Mouse (Mus musculus) limb, embryonic 14.5 days (tissue): ENCODE measurements around the gene Crocc. TPM values are rescaled to one million over a fixed set of nuclear protein-coding genes. Genes with fewer than 3 reads are reported as not detected.

ENCODE experiments used
- ATAC-seq: fragments of 200-750 bp; cut with Nextera tagmentation; 2 replicates; pipeline ENCODE4 v1.8.0; 2017; ENCODE audit warnings: low read depth, moderate number of reproducible peaks, moderate TSS enrichment; ENCODE audit not compliant: low FRiP score
- DNase-seq: peaks from one replicate; pipeline ENCODE4 v3.0.0-alpha.2; 2015; ENCODE audit warnings: low spot score
- H3K27ac ChIP-seq: fragments of 300-500 bp; sonication (generic); replicated peaks from 2 replicates; pipeline ENCODE4 v1.5.1; 2014; ENCODE audit warnings: low read depth, mild to moderate bottlenecking, low read length, moderate library complexity, mixed read lengths
- H3K27me3 ChIP-seq: fragments of 300-500 bp; sonication (generic); 2 replicates; pipeline ENCODE4 v1.6.1; 2014; ENCODE audit warnings: low read length, mixed read lengths; ENCODE audit not compliant: control insufficient read depth, insufficient read depth
- H3K36me3 ChIP-seq: fragments of 300-500 bp; sonication (generic); 2 replicates; pipeline ENCODE4 v1.6.1; 2014; ENCODE audit warnings: mild to moderate bottlenecking, low read length, moderate library complexity, mixed read lengths; ENCODE audit not compliant: control insufficient read depth, insufficient read depth
- H3K4me1 ChIP-seq: fragments of 300-500 bp; sonication (generic); 2 replicates; pipeline ENCODE4 v1.6.1; 2014; ENCODE audit warnings: antibody characterized with exemption, low read length, mixed read lengths; ENCODE audit not compliant: control insufficient read depth, insufficient read depth
- H3K4me2 ChIP-seq: fragments of 300-500 bp; sonication (generic); replicated peaks from 2 replicates; pipeline ENCODE4 v1.6.1; 2014; ENCODE audit warnings: low read depth, mild to moderate bottlenecking, low read length, moderate library complexity; ENCODE audit not compliant: severe bottlenecking
- H3K4me3 ChIP-seq: fragments of 300-500 bp; sonication (generic); replicated peaks from 2 replicates; pipeline ENCODE4 v1.5.1; 2014; ENCODE audit warnings: low read length
- H3K9ac ChIP-seq: fragments of 300-500 bp; sonication (generic); 2 replicates; pipeline ENCODE4 v1.6.1; 2014; ENCODE audit warnings: mild to moderate bottlenecking, low read depth, low read length, moderate library complexity; ENCODE audit not compliant: severe bottlenecking
- H3K9me3 ChIP-seq: fragments of 300-500 bp; sonication (generic); 2 replicates; pipeline ENCODE4 v1.6.1; 2016; ENCODE audit warnings: low read length; ENCODE audit not compliant: control insufficient read depth
- POLR2A ChIP-seq: fragments of 200-500 bp; IDR thresholded peaks from 2 replicates; pipeline ENCODE4 v1.8.0; 2012; ENCODE audit warnings: inconsistent platforms, mild to moderate bottlenecking, moderate library complexity, borderline replicate concordance; ENCODE audit not compliant: insufficient read depth, insufficient read length; ENCODE audit errors: extremely low read depth
- WGBS: fragments of 180-500 bp; shearing (Covaris S2); extraction: QIAGEN DNeasy Blood & Tissue Kit; methylation state at CpG from one replicate; pipeline ENCODE4 v1.1.7; 2014; 5-methylcytosine and 5-hydroxymethylcytosine counted together
- polyA plus RNA-seq, 2 experiments: library from polyadenylated mRNA; depleted of rRNA in 1 of 2; stranded (reverse) in 1 of 2; unstranded in 1 of 2; fragments of >200 nt; fragmentation: Nextera tagmentation in 1 of 2; extraction: Ambion mirVana in 1 of 2; gene quantifications; 2 replicates each; pipeline versions ENCODE4 v1.2.1 to v1.2.3; 2012 to 2014

Gene Crocc
- polyA plus RNA-seq, 2 experiments, result 5.4 to 25.9 TPM

DNA sequence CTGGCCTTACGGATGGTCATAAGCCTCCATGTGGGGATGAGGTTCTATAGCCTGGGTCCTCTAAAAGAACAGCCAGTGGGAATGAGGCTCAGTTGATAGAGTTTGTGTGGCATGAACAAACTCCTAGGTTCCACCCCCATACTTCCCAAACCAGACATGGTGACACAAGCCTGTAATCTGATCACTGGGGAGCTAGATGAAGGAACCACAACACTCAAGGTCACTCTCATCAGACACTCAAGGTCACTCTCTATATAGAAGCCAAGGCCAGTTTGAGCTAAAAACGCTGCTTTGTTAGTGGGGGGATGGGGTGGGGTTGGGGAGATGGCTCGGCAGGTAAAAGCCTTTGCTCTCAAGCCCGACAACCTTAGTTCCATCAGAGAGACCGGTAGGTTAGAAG, 39.6 kb upstream of the Crocc start:
- no peak for TF ChIP-seq POLR2A

GRCm38 (mm10) chr4:141098935-141099334, 38.6 kb upstream of the Crocc start:
- ATAC-seq (no peak), DNase-seq (no peak)
- 70% methylated on average over 4 of the region's 4 CpGs for WGBS
- H3K9ac ChIP-seq, result no peak overlapping the region
- H3K4me3 ChIP-seq, result no peak overlapping the region
- no peak overlapping the region for H3K27ac ChIP-seq
- no peaks in the 10 kb centered on the region for H3K27me3 ChIP-seq
- TF ChIP-seq POLR2A, result no peak
- H3K4me2 ChIP-seq, result no peak overlapping the region
- H3K4me1 ChIP-seq, result no peaks in the 10 kb centered on the region
- no peaks in the 10 kb centered on the region for H3K9me3 ChIP-seq
- H3K36me3 ChIP-seq, result no peaks in the 10 kb centered on the region

More for the DNA sequence above, 39.6 kb upstream of the Crocc start:
- WGBS, result 73% methylated on average over 5 of the region's 5 CpGs
- H3K9ac ChIP-seq, result no peak overlapping the region
- H3K27me3 ChIP-seq, result no peaks in the 10 kb centered on the region
- H3K27ac ChIP-seq, result no peak overlapping the region
- no peak overlapping the region for H3K4me2 ChIP-seq
- no peak overlapping the region for H3K4me3 ChIP-seq
- no peaks in the 10 kb centered on the region for H3K4me1 ChIP-seq
- DNase-seq (no peak), ATAC-seq (no peak)
- H3K9me3 ChIP-seq, result no peaks in the 10 kb centered on the region
- H3K36me3 ChIP-seq, result no peaks in the 10 kb centered on the region

- Histone ChIP-seq H3K27ac (no peak overlapping the region), H3K27me3 (no peaks in the 10 kb centered on the region), H3K36me3 (no peaks in the 10 kb centered on the region), H3K9ac (no peak overlapping the region), H3K9me3 (no peaks in the 10 kb centered on the region), H3K4me1 (no peaks in the 10 kb centered on the region), H3K4me2 (no peak overlapping the region), H3K4me3 (no peak overlapping the region)
- TF ChIP-seq POLR2A, result no peak
- ATAC-seq, result no peak
- WGBS, result 29% methylated on average over 9 of the region's 9 CpGs
- no peak for DNase-seq
Observed at GRCm38 (mm10) chr4:141096710-141097109, 36.4 kb upstream of the Crocc start.

- no peak for TF ChIP-seq POLR2A
- H3K4me3 ChIP-seq, result no peak overlapping the region
- no peaks in the 10 kb centered on the region for H3K36me3 ChIP-seq
- H3K27ac ChIP-seq, result no peak overlapping the region
- DNase-seq (no peak), ATAC-seq (no peak)
- H3K9ac ChIP-seq, result no peak overlapping the region
- no peak overlapping the region for H3K4me2 ChIP-seq
- H3K4me1 ChIP-seq, result no peaks in the 10 kb centered on the region
- H3K9me3 ChIP-seq, result no peaks in the 10 kb centered on the region
- H3K27me3 ChIP-seq, result no peaks in the 10 kb centered on the region
- WGBS, result 70% methylated on average over 10 of the region's 10 CpGs
Observed at GRCm38 (mm10) chr4:141095016-141095415, 34.7 kb upstream of the Crocc start.

- WGBS, result 77% methylated on average over 9 of the region's 9 CpGs
- H3K4me3 ChIP-seq, result no peak overlapping the region
- ATAC-seq, result no peak
Observed at GRCm38 (mm10) chr4:141088714-141089113, 28.4 kb upstream of the Crocc start.

DNA sequence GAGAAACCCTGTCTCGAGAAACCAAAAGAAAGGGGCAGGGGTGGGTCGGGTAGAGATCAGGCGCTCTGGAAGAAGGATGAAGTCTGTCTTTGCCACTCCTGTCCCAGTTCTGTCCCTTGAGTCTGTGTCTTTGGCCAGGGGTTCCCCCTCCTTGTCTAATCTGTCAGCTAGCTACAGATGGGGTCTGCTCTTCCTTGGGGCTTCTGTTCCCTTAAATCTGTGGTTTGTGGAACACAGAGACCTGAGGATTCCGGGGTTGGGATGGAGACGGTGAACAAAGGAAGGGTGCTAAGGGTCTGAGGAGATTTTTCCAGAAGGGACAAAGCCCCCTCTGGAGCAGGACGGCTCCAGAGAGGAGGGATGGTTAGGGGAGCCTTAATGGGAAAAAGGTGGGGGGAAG, 27.7 kb upstream of the Crocc start, which contains the start of gene Spata21:
Spata21 (plus strand) TSS at position 301 of the 400 bp plus-strand sequence.
- Histone ChIP-seq H3K9me3 (no peaks in the 10 kb centered on the region), H3K27me3 (no peaks in the 10 kb centered on the region), H3K9ac (no peak within 1 kb of the TSS), H3K27ac (no peak within 1 kb of the TSS), H3K4me2 (no peak within 1 kb of the TSS), H3K36me3 (no peaks in the 10 kb centered on the region), H3K4me3 (no peak within 1 kb of the TSS), H3K4me1 (no peaks in the 10 kb centered on the region)
- no peak for ATAC-seq
- DNase-seq, result no peak
- WGBS, result 70% methylated on average over 6 of the region's 6 CpGs
- no peak for TF ChIP-seq POLR2A

More at GRCm38 (mm10) chr4:141088714-141089113, 28.4 kb upstream of the Crocc start:
- TF ChIP-seq POLR2A, result no peak
- Histone ChIP-seq H3K4me2 (no peak overlapping the region), H3K4me1 (no peaks in the 10 kb centered on the region), H3K27ac (no peak overlapping the region), H3K27me3 (no peaks in the 10 kb centered on the region), H3K9me3 (no peaks in the 10 kb centered on the region), H3K9ac (no peak overlapping the region), H3K36me3 (no peaks in the 10 kb centered on the region)
- DNase-seq, result no peak
